Mouse (Mus musculus) thymus, postnatal 10 days (tissue): ENCODE data around the gene Ntrk3.

Source experiments
- DNase-seq, 2 experiments: peaks; one replicate each; pipeline ENCODE4 v3.0.0; 2021; ENCODE audit warnings: low spot score in 2 of 2

Gene Ntrk3

DNA sequence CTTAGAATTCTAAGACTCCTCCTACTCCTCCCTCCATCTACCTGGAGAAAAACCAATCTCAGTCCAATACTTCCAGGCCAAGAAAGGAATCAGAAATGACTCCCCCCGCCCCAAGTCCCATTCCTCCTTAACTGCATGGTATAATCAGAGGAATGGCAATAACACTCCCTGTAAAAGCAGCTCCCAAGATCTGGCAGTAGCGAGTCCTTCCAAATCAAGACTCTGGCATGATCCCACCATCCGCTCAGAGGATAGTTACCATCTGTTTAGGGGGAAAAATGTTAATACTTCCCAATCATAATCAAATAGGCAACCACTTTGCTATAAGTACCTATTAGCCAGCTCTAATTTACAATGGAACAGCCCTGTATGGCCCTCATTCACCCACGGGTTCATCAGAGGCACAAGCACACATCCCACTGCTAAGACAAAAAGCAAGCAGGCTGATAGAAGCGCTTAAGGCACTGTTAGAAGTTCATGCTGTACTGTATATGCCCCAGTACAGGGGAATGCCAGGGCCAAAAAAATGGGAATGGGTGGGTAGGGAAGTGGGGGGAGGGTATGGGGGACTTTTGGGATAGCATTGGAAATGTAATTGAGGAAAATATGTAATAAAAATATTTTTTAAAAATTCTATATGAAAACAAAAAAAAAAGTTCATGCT lies 294.3 kb downstream of the Ntrk3 start:
- no peak for DNase-seq

DNA sequence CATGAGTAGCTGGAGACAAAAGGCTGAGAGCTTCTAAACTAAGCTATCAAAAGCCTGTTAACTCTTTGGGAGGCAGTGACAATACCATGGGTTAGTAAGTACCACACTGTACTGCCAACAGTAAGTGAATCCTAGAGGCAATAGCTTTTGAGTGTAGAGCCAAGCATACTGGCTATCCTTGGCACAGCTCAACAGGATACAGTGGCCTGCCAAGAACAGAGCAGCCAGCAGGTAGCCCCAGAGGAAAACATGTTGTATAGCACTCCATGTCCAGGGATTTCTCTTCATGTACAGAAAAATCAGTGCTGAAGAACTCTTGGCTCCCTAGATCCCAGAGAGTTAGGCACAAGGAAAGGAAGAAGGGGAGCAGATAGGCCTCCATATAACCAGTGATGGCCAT lies 296.1 kb downstream of the Ntrk3 start:
- DNase-seq, result no peak

DNA sequence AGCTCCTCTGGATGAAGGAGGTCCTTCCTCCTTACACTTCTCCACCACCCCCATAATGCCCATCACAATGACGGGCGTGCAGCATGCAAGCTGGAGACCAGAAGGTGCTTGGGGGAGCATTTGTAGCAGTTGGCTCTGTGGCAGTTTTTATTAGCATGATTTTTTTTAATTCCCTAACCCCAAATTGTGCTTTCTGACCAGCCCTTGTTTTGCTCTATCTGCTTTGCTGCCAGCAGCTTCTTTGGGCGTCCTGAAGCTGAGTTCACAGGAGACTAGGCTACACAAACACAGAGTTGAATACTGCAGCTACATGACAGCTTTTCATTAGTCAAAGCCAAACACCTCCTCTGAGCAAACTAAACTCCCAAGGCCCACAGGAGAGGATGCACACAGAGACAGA lies 296.9 kb downstream of the Ntrk3 start:
- no peak for DNase-seq

DNA sequence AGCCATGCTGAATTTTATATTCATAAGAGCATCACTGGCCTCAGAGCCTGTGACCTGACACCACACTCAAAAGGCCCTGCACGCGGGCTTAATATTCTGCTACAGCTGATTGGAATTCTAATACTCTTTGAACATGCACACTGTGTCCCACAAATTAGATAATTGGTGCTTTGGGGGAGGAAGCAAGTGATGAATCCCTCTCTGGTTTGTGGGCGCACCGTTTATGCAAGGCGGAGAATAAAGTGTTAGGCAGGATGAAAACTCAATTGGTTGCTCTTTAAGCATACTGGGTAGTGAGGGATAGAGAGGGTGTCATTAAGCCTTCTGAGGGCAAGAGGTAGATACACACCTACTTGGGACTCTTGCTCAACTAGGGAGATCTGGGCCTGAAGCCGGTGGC lies 297.3 kb downstream of the Ntrk3 start:
- DNase-seq, result no peak

DNA sequence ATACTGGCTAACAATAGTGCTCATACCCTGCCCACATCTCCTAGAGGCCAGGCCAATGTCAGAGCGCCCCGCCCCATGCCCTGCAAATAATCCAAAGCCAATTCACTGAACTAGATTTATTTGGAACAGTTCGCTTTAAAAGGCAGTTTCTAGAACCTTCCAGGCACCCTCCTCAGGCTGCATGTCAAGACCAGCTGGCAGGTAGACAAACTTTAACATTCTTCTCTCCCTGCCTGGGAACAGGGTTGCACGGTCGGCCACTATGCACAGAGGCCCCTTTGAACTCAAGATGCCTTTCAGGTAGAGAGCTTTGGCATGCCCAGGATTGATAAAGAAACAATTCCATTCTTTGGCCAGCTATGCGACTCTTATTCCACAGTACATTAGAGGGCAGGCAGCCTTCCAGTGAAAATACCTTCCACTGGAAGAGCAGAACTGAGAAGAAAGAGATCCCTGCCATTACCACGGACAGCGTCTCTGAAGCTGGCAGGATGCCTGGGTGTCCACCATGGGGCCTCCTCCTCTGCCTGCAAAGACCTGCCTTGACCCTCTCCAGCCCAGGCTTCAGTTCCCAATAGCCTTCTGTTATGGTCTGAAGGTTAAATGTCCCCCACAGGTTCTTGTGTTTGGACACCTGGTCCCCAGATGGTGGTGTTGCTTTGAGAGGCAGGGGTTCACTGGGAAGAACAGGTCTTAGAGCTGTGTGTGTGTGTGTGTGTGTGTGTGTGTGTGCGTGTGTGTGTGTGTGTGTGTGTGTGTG lies 298.3 kb downstream of the Ntrk3 start:
- no peak for DNase-seq

DNA sequence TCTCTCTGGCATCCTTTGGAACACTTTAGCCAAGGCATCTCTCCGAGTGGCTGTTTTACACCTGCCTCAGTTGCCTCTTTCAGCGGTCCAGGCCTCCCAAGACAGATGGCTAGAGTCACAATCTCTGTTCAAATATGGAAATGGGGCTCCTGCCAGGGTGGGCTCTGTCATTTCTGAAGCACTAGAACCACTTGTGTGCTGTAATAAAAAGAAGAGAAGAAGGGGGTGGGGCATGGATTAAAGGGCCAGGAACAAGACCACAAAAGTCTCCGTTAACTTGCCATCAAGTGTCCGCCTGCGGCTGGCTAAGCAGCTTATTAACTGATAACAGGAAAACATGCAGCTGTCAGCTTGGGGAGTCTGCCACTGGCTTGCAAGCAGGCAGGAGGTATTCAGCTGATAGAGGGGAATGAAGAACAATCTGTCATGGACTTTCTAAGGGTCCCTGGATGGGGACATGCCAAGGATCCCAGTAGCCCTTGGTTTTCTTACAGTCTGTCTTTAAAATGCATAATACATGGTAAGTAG lies 304.1 kb downstream of the Ntrk3 start:
- no peak for DNase-seq

DNA sequence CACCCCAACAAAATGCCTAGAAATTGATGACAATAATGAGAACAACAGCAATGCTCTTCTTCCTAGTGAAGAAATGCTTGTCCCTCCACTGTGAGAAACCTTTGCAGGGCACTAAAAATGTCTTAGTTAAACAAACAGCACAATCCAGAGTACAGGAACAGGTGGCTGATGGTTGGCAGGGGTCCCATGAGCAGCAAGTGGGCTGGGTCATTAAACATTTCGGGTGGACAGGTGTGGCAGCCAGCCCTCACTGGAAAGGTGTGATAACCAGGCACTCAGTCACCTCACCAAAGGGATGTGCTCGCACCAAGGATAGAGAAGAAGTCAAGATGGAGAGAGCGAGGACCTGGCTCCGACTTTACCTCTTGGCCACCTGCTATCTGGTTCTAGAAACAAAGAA lies 306.2 kb downstream of the Ntrk3 start:
- no peak for DNase-seq

DNA sequence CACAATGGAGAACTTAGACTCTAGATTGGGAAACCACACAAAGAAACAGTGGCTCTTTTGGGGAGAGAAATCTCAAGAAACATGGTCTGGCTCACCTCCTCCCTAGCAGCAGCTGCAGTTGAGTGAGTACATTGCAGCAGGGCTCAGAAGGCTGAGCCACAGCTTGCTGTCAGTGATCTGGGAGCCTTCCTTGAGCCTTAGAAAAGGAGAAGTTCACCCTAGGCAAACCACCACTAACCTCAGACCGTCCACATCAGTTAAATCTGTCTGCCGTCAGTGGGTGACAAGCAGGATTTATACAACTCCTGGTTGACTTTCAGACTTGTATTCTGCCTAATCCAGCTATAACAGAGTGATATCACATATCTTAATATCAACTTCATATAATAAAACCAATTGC lies 325.6 kb downstream of the Ntrk3 start:
- DNase-seq, result no peak

DNA sequence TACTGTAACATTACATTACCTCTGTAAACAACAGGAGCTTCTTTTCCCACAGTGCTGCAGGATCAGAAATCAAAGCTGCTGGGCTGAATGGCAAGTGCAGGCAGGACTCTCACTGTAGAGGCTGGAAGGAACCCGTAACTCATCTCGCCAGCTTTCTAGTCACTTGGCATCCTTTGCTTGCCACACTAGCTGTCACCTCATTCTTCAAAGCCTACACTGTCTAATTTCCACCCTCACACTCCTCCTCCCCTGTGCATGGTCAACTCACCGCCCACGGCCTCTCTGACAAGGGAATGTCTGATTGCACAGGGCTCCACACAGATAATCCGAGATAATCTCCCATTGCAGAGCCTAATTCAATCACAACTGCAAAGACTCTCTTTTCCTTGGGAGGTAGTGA lies 327.8 kb downstream of the Ntrk3 start:
- no peak for DNase-seq

DNA sequence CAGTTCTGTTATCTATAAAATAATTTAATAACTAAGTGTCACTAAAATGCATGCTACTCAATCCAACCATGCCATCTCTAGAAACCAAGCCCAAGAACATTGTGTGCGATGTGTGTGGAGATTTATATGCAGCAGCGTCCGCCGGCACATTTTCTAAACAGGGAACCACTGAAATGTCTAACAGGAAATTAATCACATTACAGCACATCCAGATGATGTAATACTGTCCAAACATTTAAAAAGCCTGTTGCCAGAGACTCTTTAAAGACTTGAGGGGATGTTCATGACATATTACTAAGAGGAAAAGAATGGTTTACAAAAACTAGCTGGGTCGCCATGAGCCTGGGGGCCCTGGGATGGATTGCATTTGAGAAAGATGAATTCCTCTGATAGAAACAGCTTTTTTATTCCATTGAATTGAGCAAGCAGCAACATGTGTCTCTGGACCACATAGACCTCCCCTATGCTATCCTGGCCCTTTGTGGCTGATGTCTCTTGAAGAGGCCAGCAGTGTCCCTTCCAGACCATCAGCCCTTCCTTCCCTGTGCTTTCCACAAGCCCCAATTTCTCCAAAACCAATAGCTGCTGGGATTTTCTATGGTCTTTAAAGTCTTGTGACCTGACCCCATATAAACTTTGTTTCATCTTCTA lies 331.0 kb downstream of the Ntrk3 start:
- no peak for DNase-seq

DNA sequence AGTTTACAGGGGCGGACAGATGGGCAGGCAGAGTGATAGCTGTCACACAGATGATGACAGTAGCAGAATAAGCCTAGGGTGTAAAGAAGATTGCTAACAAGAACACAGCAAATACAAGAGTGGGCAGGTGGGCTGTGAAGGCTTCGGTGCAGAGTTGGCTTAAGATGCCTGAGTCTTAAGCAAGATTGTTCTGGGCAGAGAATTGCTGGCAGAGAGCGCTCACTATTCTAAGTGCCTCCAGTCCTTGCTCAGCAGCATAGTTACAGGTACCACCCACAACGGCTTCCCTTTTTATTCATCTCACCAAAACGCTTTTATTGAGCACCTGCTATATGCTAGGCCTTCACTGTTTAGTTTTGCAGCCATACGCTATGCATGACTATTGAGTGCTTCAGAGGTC lies 333.3 kb downstream of the Ntrk3 start:
- no peak for DNase-seq

DNA sequence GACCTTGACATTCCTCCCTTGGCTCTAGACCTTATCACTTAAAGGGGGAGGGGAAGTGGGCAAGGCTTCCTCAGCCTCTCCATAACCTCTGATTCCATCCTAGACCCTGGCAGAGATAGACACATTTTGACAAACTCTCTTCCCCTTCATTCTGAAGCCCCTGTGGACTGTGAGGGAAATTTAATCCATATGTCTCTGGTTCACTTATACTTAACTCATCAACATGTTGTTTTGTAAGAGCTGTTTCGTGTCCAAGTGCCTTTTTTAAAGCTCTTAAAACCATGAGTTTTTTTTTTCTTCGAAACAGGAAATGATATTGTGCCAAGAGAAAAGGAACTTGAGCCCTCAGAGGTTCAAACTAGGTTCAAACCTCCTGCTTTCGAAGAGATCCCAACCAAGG lies 335.3 kb downstream of the Ntrk3 start:
- DNase-seq, result no peak

DNA sequence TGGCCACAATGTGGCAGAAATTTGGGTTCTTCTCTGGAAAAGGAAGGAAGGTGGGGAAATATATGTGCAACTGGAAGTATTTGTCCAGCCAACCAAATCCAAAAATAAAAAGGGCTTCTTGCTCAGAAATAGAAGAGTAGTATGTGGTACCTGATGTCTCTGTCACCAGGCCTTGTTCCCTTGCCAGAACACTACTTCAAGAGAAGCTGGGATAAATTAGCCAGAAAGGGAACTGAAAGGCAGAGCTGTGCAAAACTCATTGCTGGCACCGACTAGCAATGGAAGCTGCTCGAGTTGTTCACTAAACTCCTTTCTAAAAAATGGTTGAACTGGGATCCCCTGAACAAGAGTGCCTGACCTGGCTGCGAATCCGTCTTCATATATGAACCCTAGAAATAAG lies 337.6 kb downstream of the Ntrk3 start:
- DNase-seq, result no peak

DNA sequence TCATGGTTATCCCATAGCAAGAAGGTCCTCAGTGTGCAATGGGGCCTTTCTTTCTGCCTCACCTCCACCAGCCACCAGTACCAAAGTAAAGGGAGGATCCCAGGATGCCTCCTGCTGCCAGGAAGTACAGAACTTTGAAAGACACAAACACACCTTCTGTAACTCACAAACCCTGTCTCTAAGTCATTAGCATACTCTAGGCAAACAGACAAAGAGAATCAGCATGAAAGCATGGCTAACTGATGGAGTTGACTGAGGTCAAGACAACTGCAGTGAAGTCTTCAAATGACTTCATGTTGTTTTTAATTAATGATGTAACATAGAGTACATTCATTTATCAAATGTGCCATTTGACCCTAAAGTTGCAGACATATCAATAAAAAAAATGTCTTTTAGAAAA lies 339.4 kb downstream of the Ntrk3 start:
- DNase-seq, result no peak

DNA sequence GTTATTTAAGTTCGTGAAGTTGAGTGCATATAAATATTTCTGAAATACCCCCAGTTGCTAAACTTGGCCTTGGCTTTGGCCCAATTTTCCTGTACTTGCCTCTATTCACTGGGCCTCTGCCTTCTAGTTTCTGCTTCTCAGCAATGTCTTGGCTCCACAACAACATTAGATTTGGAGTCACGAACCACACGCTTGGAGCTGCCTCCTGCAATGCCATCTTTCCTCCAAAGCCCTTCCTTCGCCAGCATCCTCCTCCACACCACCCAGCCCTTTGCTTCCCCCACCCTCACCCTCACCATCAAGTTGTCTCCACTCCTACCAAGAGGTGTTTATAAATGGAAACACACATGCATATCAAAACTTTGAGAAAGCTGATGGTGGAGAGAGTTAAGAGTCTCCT lies 340.6 kb downstream of the Ntrk3 start:
- no peak for DNase-seq

DNA sequence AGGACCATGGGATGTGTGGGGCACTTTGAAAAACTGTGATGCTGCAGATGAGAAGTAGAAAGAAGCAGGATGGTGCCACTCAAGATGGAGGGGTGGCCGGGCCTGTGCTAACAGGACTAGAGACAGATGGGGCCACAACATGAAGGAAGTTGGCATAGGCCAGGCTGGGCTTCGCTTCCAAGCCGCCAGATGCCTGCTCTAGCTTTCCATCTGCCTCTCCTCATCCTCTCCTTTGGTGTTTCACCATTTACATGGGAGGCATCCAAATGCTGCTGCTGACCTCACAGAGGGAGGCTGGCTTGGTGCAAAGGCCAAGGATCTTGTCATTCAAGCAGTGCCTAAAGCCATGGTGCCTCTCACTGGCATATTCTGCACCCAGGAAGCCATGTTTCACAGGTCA lies 347.8 kb downstream of the Ntrk3 start:
- DNase-seq, result no peak

DNA sequence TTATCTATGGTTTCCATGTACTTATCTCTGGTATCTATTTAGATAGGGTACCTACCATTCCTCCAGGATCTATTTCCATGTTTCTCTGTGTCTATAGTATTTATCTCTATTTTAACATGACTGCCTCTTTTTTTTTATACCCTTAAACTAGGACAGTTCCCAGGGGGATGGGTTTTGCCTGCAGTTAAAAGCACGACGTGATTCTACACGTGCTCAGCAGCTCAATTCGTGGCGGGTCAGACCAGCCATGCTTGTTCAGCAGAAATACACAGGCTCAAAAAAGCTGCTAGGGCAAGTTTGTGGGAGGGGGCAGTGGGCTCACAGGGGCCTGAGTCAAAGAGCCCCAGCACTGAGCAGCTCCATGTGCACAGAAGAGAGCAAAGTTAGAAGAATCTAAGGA lies 349.7 kb downstream of the Ntrk3 start:
- DNase-seq, result no peak

DNA sequence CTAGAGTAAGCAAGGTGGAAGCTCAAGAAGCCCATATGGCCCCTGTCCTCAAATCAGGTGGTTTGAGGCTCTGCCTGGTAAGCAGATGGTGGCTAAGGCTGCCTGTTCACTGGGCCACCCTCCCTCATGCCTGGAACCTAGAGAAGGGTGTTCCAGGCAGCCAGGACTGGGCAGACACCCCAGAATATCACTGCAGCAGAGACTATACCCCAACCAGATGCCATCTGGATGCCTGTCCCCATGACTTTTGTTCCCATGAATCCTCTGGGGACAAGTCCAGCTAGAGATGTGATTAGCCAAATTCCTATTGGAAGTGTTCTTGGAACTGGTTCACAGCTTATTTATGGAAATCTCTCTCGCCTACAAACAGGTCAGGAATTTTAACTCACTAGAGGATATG lies 351.8 kb downstream of the Ntrk3 start:
- DNase-seq, result no peak

DNA sequence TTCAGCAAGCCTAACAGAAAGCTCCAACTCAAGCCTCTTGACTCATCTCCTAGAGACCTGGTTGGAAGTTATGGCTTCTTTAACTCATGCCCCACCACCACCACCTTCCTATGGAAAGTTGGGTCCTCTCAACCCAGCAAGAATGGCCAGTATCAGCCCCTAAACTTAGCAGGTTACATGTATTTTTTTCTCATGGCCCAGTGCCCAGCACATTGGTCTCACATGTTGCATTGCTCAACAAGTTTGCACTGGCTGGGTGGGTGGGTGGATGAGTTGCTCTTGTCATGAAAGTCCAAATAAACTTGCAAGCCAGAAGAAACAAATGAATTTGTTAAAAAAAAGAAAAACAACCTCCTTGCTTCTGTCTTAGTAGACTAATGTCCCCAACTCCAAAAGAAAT lies 353.7 kb downstream of the Ntrk3 start:
- no peak for DNase-seq

DNA sequence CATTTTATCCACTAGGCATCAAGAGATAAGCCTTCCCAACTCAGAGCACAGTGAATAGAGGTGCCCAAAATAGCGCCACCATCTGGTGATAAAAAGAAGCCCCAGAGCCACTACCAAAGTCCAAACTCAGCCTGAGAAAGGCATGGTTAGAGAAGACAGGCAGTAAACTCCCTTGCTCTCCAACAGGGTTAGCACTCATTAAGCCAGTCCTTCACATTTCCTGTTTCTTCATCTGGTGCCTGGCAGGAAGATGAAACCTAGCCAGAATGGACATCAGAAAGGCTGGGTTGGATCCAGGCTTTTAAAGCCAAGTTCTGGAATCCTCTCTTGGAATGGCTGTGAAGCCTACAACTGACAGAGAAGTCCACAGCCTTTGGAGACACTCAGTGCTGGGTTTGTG lies 355.7 kb downstream of the Ntrk3 start:
- no peak for DNase-seq

DNA sequence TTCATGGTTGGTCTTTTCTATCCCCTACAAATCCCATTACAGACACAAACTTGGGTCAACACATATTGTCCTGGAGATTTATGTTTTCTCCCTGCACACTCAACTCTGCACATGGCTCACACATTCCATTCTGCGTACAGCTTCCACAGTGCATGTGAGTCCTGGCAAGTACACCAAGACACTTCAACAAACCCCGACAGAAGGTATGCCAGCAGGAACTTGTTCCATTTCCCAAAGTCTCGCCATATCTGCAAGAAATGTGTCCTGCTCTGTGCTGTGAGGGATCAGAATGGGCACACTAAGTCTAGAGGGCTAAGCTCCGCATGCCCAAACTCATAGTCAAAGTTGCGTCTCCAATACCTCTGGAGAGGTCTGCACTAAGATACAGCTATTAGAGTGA lies 358.0 kb downstream of the Ntrk3 start:
- no peak for DNase-seq

DNA sequence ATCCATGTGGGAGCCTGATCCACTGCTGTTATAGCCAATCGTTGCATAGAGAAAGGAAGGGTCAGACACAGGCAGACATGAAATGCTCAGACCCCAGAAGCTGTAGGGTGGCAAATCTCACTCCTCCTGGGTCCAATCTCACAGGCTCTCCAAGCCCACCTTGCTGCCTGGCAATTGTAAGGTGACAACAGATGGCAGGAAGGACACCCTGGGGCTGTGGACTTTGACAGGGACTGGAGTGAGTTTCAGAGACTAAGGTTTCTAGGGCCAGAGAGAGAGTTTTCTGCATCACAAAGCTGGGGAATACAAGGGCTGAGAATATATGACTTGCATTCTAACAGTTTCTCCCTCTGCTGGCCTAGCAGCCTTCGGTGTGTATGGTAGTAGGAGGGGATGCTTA lies 359.5 kb downstream of the Ntrk3 start:
- DNase-seq, result no peak

DNA sequence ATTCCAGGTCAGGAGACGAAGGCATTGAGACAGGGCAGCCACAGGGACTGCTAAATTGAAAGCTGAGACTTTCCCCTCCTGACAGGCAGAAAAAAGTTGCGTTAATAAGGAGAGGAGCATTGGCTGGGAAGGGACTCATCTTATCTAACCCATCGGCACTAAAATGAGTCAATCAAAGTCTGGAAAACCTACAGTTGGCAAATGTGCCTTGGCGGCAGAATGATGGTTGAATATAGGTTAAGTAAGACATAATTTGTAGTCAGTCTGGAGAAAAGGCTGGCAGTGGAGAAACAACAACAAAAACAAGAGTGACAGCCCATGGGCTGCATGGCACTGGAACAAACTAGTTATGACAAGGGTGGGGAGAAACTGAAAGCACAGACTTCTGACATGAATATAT lies 360.9 kb downstream of the Ntrk3 start:
- no peak for DNase-seq
